Mouse (Mus musculus) heart, adult 2 months (tissue): Measurements from ENCODE around the gene Eif3f.

Source experiments
- CTCF ChIP-seq: fragments of 200-600 bp; IDR thresholded peaks from 2 replicates; pipeline ENCODE4 v1.8.1; 2022; ENCODE audit warnings: antibody characterized with exemption, mild to moderate bottlenecking, moderate library complexity
- EP300 ChIP-seq: fragments of 200-500 bp; IDR thresholded peaks from 2 replicates; pipeline ENCODE4 v1.6.1; 2011; ENCODE audit warnings: low read depth, low read length, control low read depth; ENCODE audit not compliant: insufficient read depth
- POLR2A ChIP-seq: fragments of 200-500 bp; IDR thresholded peaks from 2 replicates; pipeline ENCODE4 v1.6.1; 2011; ENCODE audit warnings: mild to moderate bottlenecking, low read depth, low read length, control low read depth; ENCODE audit not compliant: insufficient read depth

DNA sequence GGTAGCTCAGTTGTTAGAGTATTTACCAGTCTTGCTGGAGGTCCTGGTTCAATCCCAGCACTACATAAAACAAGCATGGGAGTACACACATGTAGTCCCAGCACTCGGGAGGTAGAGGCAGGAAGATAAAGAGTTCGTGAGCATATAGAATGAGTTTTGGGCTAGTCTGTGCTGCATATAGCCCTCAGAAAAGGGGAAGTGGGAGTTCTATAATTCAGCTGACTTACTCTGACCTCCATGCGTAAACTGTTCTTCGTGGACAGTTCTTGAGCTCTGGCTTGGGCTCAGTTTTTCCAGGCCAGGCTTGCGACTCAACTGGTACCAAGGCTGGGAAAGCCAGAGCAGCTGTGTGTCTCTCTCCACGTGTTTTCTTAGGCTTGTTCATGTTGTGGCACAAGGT lies 18.6 kb downstream of the Eif3f start:
- no peak for TF ChIP-seq POLR2A
- TF ChIP-seq EP300 = no peak
- TF ChIP-seq CTCF = no peak
